Mouse (Mus musculus): Measurements from ENCODE around the gene Ipcef1. TPM values are rescaled to one million over a fixed set of nuclear protein-coding genes. Genes with fewer than 3 reads are reported as not detected.
"Not testable (repeated sequence)": the region's sequence is repeated elsewhere in the genome, so short reads cannot be mapped to it uniquely, and the experiment has no call there.

Gene Ipcef1
- polyA plus RNA-seq, 1 experiment from 2014 or later, result 0.74 TPM

DNA sequence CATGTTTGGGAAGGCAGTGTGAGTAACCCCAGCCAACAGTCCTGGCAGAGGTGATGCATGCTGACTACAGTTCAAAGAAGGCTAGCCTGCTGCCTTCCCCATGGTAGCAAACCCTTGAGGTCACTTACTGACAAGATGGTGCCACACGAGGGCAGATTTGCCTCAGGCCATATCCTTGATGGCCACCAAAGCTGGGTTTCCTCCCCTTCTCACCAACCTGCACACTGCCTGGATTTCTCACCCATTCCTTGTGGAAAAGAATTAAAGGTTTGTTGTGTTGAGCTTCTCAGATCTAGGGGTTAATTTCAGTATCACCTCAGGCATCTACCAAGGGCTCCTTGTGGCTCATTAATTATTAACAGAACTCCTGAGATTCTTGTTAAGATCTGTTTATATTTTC is 37.1 kb downstream of the Ipcef1 start:
- no peak overlapping the region for H3K27ac ChIP-seq (ENCODE audit: low read length)
- H3K9ac ChIP-seq (ENCODE audit: low read length), result no peak overlapping the region
- H3K4me3 ChIP-seq (ENCODE audit: low read length), result no peak overlapping the region
- ATAC-seq (replicated peaks; ENCODE audit: extremely low read depth, insufficient read depth, low FRiP score), result no peak
- no peaks in the 10 kb centered on the region for H3K4me1 ChIP-seq (ENCODE audit: control insufficient read depth, insufficient read depth, low read length)
- 36% methylated on average over 1 of the region's 1 CpGs for WGBS
- H3K36me3 ChIP-seq (ENCODE audit: control insufficient read depth, insufficient read depth), result no peaks in the 10 kb centered on the region
- H3K27me3 ChIP-seq (ENCODE audit: control insufficient read depth, insufficient read depth, low read length), result no peaks in the 10 kb centered on the region
- no peaks in the 10 kb centered on the region for H3K9me3 ChIP-seq (replicated peaks; ENCODE audit: control insufficient read depth, low read length)
- H3K4me2 ChIP-seq (ENCODE audit: low read depth, low read length), result no peak overlapping the region

- WGBS, result 79% methylated on average over 8 of the region's 8 CpGs
- ATAC-seq (replicated peaks; ENCODE audit: extremely low read depth, insufficient read depth, low FRiP score), result no peak
- H3K4me2 ChIP-seq (ENCODE audit: low read depth, low read length), result no peak overlapping the region
These were observed 41.7 kb downstream of the Ipcef1 start for GRCm38 (mm10) chr10:7010543-7010942.

GRCm38 (mm10) chr10:7004980-7005538 is 47.2 kb downstream of the Ipcef1 start:
- Histone ChIP-seq H3K9ac (ENCODE audit: low read length) (no peak overlapping the region), H3K36me3 (ENCODE audit: control insufficient read depth, insufficient read depth) (no peaks in the 10 kb centered on the region), H3K4me2 (ENCODE audit: low read depth, low read length) (no peak overlapping the region), H3K4me1 (ENCODE audit: control insufficient read depth, insufficient read depth, low read length) (no peaks in the 10 kb centered on the region), H3K9me3 (replicated peaks; ENCODE audit: control insufficient read depth, low read length) (peaks cover 7% of the 10 kb centered on the region), H3K4me3 (ENCODE audit: low read length) (no peak overlapping the region), H3K27me3 (ENCODE audit: control insufficient read depth, insufficient read depth, low read length) (no peaks in the 10 kb centered on the region), H3K27ac (ENCODE audit: low read length) (no peak overlapping the region)
- 51% methylated on average over 5 of the region's 5 CpGs for WGBS
- no peak for ATAC-seq (replicated peaks; ENCODE audit: extremely low read depth, insufficient read depth, low FRiP score)

More at GRCm38 (mm10) chr10:7010543-7010942, 41.7 kb downstream of the Ipcef1 start:
- no peaks in the 10 kb centered on the region for H3K4me1 ChIP-seq (ENCODE audit: control insufficient read depth, insufficient read depth, low read length)
- no peak overlapping the region for H3K9ac ChIP-seq (ENCODE audit: low read length)
- H3K9me3 ChIP-seq (replicated peaks; ENCODE audit: control insufficient read depth, low read length), result peaks cover 7% of the 10 kb centered on the region
- H3K36me3 ChIP-seq (ENCODE audit: control insufficient read depth, insufficient read depth), result no peaks in the 10 kb centered on the region
- H3K4me3 ChIP-seq (ENCODE audit: low read length), result no peak overlapping the region
- H3K27ac ChIP-seq (ENCODE audit: low read length), result no peak overlapping the region
- no peaks in the 10 kb centered on the region for H3K27me3 ChIP-seq (ENCODE audit: control insufficient read depth, insufficient read depth, low read length)

DNA sequence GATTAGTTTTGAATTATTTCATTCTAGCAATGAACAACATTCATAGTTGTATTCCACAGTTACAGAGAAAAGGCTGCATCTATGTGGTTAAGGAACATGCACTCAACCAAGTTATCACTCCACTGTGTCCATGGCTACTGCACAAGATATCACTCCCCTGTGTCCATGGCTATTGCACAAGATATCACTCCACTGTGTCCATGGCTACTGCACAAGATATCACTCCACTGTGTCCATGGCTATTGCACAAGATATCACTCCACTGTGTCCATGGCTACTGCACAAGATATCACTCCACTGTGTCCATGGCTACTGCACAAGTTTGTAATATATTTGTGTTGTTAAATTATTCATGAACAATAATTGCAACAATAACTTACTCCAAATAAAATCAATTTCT is 48.4 kb downstream of the Ipcef1 start:
- H3K27me3 ChIP-seq (ENCODE audit: control insufficient read depth, insufficient read depth, low read length); H3K4me1 ChIP-seq (ENCODE audit: control insufficient read depth, insufficient read depth, low read length); ATAC-seq (replicated peaks; ENCODE audit: extremely low read depth, insufficient read depth, low FRiP score): not testable (repeated sequence)

DNA sequence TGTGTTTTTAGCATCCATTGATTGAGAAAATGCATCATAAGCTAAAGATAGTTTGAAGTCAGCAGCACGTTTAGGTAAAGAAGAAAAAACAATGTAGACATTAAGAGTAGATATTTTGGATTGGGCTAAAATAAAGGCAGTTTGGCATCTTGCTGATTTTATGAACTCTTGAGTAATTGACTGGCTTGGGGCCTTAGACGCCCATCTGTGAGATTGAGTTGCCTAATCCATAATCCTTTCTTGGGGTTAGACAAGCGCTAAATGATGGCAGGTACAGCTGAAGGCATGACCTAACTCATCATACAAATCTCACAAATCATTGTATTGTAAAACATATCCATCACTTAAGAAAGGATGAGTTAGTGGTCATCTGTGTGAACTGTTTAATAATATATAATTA is 52.9 kb downstream of the Ipcef1 start:
- H3K27me3 ChIP-seq (ENCODE audit: control insufficient read depth, insufficient read depth, low read length), result no peaks in the 10 kb centered on the region
- no peak overlapping the region for H3K27ac ChIP-seq (ENCODE audit: low read length)
- no peak overlapping the region for H3K4me3 ChIP-seq (ENCODE audit: low read length)
- no peak for ATAC-seq (replicated peaks; ENCODE audit: extremely low read depth, insufficient read depth, low FRiP score)
- no peak overlapping the region for H3K9ac ChIP-seq (ENCODE audit: low read length)
- H3K4me2 ChIP-seq (ENCODE audit: low read depth, low read length), result no peak overlapping the region
- no peaks in the 10 kb centered on the region for H3K4me1 ChIP-seq (ENCODE audit: control insufficient read depth, insufficient read depth, low read length)
- no peaks in the 10 kb centered on the region for H3K36me3 ChIP-seq (ENCODE audit: control insufficient read depth, insufficient read depth)
- 82% methylated on average over 3 of the region's 3 CpGs for WGBS
- no peaks in the 10 kb centered on the region for H3K9me3 ChIP-seq (replicated peaks; ENCODE audit: control insufficient read depth, low read length)

More for the DNA sequence above, 48.4 kb downstream of the Ipcef1 start:
- not testable (repeated sequence) for H3K36me3 ChIP-seq (ENCODE audit: control insufficient read depth, insufficient read depth); H3K4me2 ChIP-seq (ENCODE audit: low read depth, low read length); H3K9me3 ChIP-seq (replicated peaks; ENCODE audit: control insufficient read depth, low read length); H3K9ac ChIP-seq (ENCODE audit: low read length); H3K27ac ChIP-seq (ENCODE audit: low read length); H3K4me3 ChIP-seq (ENCODE audit: low read length)

DNA sequence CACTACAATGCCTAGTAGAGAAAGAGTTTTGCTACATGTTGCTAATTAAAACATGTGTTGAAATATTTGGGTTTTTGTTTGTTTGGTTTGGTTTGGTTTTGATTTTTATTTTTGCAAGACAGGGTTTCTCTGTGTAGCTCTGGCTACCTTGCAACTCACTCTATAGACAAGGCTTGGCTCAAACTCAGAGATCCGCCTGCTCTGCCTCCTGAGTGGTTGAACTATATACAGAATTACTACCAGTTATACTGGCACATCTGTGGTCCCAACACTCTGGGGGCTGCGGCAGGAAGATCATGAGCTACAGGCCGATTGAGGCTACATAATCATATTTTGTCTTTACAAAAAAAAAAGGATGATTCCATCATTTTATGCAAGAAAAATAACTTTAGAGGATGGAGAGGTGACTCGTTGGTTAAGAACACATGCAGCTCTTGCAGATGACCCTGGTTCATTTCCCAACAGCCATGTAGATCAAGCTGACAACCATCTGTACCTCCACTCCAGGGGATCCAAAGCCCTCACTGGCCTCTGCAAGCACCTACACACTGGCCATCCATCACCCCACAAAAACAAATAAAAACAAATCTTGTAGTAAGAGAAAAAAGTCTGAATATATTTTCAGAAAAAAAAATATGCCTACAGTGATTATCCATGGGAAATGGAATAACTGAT is 53.6 kb downstream of the Ipcef1 start:
- H3K9me3 ChIP-seq (replicated peaks; ENCODE audit: control insufficient read depth, low read length), result no peaks in the 10 kb centered on the region
- H3K9ac ChIP-seq (ENCODE audit: low read length), result no peak overlapping the region
- 80% methylated on average over 4 of the region's 4 CpGs for WGBS
- H3K4me3 ChIP-seq (ENCODE audit: low read length), result no peak overlapping the region
- H3K4me2 ChIP-seq (ENCODE audit: low read depth, low read length), result no peak overlapping the region
- no peaks in the 10 kb centered on the region for H3K27me3 ChIP-seq (ENCODE audit: control insufficient read depth, insufficient read depth, low read length)
- H3K4me1 ChIP-seq (ENCODE audit: control insufficient read depth, insufficient read depth, low read length), result no peaks in the 10 kb centered on the region
- H3K36me3 ChIP-seq (ENCODE audit: control insufficient read depth, insufficient read depth), result no peaks in the 10 kb centered on the region
- no peak overlapping the region for H3K27ac ChIP-seq (ENCODE audit: low read length)
- ATAC-seq (replicated peaks; ENCODE audit: extremely low read depth, insufficient read depth, low FRiP score), result no peak

DNA sequence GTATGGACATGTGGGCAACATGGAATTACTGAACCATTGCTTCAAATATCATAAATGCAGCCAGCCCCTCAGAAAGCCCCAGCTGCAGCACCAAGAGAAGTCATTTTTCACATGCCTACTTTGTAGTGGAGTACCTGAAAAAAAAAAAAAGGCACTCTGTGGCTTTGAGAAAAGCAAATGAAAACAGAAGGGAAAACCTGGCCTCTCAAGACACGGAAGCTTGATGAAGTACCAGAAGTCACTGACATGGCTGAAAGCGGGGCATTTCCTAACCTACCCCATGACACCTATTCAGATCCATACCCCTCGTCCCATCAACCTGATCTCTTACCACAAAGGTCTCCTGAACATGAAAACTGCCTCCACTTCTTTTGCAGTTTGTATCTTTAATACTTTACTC is 55.4 kb downstream of the Ipcef1 start:
- H3K27me3 ChIP-seq (ENCODE audit: control insufficient read depth, insufficient read depth, low read length), result no peaks in the 10 kb centered on the region
- ATAC-seq (replicated peaks; ENCODE audit: extremely low read depth, insufficient read depth, low FRiP score), result no peak
- 65% methylated on average over 3 of the region's 3 CpGs for WGBS
- H3K4me3 ChIP-seq (ENCODE audit: low read length), result no peak overlapping the region
- H3K9ac ChIP-seq (ENCODE audit: low read length), result no peak overlapping the region
- no peaks in the 10 kb centered on the region for H3K4me1 ChIP-seq (ENCODE audit: control insufficient read depth, insufficient read depth, low read length)
- no peaks in the 10 kb centered on the region for H3K9me3 ChIP-seq (replicated peaks; ENCODE audit: control insufficient read depth, low read length)
- no peak overlapping the region for H3K27ac ChIP-seq (ENCODE audit: low read length)
- no peaks in the 10 kb centered on the region for H3K36me3 ChIP-seq (ENCODE audit: control insufficient read depth, insufficient read depth)
- no peak overlapping the region for H3K4me2 ChIP-seq (ENCODE audit: low read depth, low read length)

DNA sequence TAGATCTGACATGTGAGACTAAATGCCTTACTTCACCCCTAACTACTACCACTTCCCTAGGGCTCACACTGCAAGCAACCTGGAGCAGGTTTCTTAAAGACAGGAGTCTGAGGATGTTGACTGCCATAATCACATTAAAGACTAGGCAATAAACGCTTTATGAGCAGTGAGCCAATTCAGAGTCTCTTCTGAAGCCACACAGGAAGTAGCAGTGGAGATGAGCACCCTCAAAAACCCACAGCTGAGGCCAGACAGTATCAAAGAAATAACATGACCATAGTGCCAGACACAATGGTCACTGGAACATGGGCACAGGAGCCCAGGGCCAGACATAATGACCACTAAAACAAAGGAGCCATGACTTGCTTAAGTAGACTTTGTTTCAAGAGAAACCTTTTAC is 63.7 kb downstream of the Ipcef1 start:
- no peak overlapping the region for H3K27ac ChIP-seq (ENCODE audit: low read length)
- no peaks in the 10 kb centered on the region for H3K27me3 ChIP-seq (ENCODE audit: control insufficient read depth, insufficient read depth, low read length)
- no peak overlapping the region for H3K9ac ChIP-seq (ENCODE audit: low read length)
- WGBS, result 58% methylated on average over 1 of the region's 1 CpGs
- peaks cover 3% of the 10 kb centered on the region; the same call in 1 of the 2 replicates for H3K4me1 ChIP-seq (ENCODE audit: control insufficient read depth, insufficient read depth, low read length)
- H3K9me3 ChIP-seq (replicated peaks; ENCODE audit: control insufficient read depth, low read length), result no peaks in the 10 kb centered on the region
- ATAC-seq (replicated peaks; ENCODE audit: extremely low read depth, insufficient read depth, low FRiP score), result no peak
- H3K36me3 ChIP-seq (ENCODE audit: control insufficient read depth, insufficient read depth), result no peaks in the 10 kb centered on the region
- H3K4me3 ChIP-seq (ENCODE audit: low read length), result no peak overlapping the region
- H3K4me2 ChIP-seq (ENCODE audit: low read depth, low read length), result no peak overlapping the region

- H3K9me3 ChIP-seq (replicated peaks; ENCODE audit: control insufficient read depth, low read length), result no peaks in the 10 kb centered on the region
- H3K9ac ChIP-seq (ENCODE audit: low read length), result no peak overlapping the region
- ATAC-seq (replicated peaks; ENCODE audit: extremely low read depth, insufficient read depth, low FRiP score), result no peak
- H3K27me3 ChIP-seq (ENCODE audit: control insufficient read depth, insufficient read depth, low read length), result no peaks in the 10 kb centered on the region
- peaks cover 3% of the 10 kb centered on the region; the same call in 1 of the 2 replicates for H3K4me1 ChIP-seq (ENCODE audit: control insufficient read depth, insufficient read depth, low read length)
- H3K27ac ChIP-seq (ENCODE audit: low read length), result no peak overlapping the region
- no peak overlapping the region for H3K4me2 ChIP-seq (ENCODE audit: low read depth, low read length)
- H3K36me3 ChIP-seq (ENCODE audit: control insufficient read depth, insufficient read depth), result no peaks in the 10 kb centered on the region
- H3K4me3 ChIP-seq (ENCODE audit: low read length), result no peak overlapping the region
- 47% methylated on average over 4 of the region's 4 CpGs for WGBS
These were observed 64.7 kb downstream of the Ipcef1 start for GRCm38 (mm10) chr10:6987399-6988098.
